Mouse (Mus musculus) left cerebral cortex, postnatal 4 days (tissue): ENCODE data around the gene Rims4. TPM values are rescaled to one million over a fixed set of nuclear protein-coding genes. Genes with fewer than 3 reads are reported as not detected.
A peak's percentile ranks its signal among the peaks of the same experiment; 100 is the strongest.

ENCODE experiments used
- DNase-seq: peaks from one replicate; pipeline ENCODE4 v3.0.0-alpha.2; 2022
- intact Hi-C: fragments of 180-260 bp; cut with DNase I; formaldehyde crosslinking; loops from one replicate; pipeline ENCODE4 v1.15.1; 2025
- total RNA-seq, 2 experiments: library from RNA; stranded (reverse); gene quantifications; 2 replicates each; pipeline ENCODE4 v1.2.3; 2021

Rims4 gene
- total RNA-seq, 2 experiments from 2014 or later = 69.5 to 72.9 TPM

DNA sequence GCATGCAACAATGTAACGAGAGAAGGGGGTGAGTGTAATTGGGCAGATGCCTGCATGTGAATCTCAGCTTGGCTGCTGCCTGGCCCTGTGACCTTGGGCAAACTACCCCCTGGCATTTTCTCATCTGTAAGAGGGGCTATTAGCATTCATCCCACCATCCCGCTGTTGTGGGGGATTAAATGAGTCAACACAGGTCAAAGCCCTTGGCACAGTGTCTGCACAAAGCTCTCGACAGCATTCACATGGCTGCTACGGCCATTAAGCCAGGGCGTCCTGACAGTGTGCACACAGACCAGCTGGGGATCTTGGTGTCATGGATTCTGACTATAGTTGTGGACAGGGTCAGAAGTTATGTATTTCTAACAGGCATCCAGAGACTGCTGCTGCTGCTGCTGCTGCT is 43.6 kb downstream of the Rims4 start:
- peak; percentile 41 for DNase-seq
- intact Hi-C loops = no loop called here

DNA sequence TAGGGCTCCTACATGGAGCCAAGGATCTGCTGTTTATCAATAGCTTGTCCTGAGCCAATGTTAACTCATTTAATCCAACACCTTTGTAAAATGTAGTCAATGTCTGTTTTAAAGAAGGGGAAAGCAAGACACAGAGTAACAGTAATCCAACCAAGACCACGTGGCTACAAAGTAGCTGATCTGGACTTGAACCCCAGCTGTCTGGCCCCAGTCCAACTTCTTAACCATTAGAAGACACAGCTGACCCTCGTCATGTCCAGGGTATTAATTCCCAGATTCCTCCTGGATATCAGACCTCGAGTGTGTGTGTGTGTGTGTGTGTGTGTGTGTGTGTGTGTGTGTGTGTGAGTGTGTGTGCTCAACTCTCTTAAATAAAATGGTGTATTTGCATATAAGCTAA is 46.6 kb downstream of the Rims4 start:
- intact Hi-C loops = no loop called here
- no peak for DNase-seq

DNA sequence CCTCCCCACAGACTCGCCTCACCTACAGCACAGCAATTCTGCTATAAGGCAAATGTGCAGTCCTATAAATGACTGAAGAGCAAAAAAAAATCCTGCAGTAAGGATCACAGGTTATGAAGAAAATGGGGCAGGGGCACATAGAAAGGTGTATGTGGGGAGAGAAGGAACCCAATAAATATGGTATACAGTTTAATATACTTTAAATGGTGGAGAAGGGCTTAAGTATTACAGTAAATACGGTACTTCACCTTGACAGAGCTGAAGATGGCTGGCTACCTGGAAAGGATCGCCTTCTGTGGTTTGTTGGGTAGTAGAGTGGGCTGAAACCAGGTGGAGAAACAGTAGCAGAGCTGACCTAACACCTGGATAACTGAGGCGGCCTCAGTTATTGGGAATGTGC is 47.2 kb downstream of the Rims4 start:
- intact Hi-C loops = no loop called here
- DNase-seq = no peak

GRCm38 (mm10) chr2:163869783-163870182 is 48.7 kb downstream of the Rims4 start:
- peak; percentile 42 for DNase-seq
- intact Hi-C loops = no loop called here

DNA sequence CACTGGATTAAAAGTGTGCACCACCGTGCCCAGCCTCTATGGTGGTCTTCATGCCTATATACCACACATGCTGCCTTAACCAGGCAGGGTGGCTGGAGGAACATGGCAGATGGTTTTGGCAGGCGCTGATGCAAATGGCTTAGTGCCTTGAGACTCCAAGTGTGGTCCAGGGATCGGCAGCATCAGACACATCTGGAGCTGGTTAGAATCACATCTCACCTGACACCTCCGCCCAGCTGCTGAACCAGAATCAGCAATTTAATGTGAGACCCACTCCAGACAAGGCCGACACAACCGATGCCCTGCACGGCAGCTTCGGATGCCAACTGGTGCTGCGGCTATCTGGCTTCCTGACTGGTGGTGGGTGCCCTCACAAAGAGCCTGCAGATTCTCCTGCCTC is 52.4 kb downstream of the Rims4 start:
- intact Hi-C loops = no loop called here
- DNase-seq = no peak

GRCm38 (mm10) chr2:163865311-163865710 is 53.2 kb downstream of the Rims4 start:
- intact Hi-C loops = no loop called here
- DNase-seq = no peak

- DNase-seq = peak; percentile 55
- intact Hi-C loops = loop anchor here (5.0 kb wide), 2 partner anchors 94 to 109 kb away; no protein-coding TSS in a partner anchor
Measured at GRCm38 (mm10) chr2:163858254-163858947, 60.1 kb downstream of the Rims4 start.

DNA sequence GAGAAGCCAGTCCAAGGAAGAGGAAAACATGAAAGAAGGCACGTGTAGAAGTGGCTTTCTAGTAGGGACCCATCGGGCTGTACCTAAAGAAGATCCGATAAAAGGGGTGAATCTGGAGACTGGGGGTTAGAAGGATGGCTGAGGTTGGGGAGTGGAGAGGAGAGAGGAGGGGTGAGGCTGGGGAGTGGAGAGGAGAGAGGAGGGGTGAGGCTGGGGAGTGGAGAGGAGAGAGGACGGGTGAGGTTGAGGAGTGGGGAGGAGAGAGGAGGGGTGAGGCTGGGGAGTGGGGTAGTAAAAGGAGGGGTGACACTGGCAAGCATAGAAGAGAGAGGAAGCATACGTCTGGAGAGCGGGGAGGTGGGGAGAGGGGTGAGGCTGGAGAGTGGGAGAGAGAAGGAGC is 61.2 kb downstream of the Rims4 start:
- no peak for DNase-seq
- intact Hi-C loops = loop anchor here (5.0 kb wide), 2 partner anchors 95 to 110 kb away; no protein-coding TSS in a partner anchor

DNA sequence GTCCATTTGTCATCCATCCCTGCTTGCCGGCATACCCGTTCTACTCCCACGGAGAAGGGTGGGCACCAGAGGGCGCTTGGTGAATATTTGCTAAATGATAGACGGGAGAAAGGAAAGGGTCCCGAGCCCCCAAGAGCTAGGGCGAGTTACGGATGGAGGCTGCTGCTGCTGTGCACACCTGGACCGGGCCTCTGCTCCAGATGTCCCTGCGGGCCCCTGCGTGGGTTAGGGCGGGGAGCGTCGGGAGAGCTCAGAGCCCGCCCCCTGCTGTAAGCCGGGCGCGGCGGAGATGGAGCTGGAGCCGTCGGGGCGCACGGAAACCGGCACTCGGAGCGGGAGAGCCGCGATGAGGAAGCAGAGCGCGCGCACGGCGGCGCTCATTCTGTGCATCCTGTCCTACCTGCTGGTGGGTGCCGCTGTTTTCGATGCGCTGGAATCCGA is 65.0 kb downstream of the Rims4 start, which contains the start of gene Kcnk15:
Gene Kcnk15, plus strand, starts transcription at position 191 of the 441 bp plus-strand sequence.
- peak; percentile 66 for DNase-seq
- intact Hi-C loops = no loop called here

DNA sequence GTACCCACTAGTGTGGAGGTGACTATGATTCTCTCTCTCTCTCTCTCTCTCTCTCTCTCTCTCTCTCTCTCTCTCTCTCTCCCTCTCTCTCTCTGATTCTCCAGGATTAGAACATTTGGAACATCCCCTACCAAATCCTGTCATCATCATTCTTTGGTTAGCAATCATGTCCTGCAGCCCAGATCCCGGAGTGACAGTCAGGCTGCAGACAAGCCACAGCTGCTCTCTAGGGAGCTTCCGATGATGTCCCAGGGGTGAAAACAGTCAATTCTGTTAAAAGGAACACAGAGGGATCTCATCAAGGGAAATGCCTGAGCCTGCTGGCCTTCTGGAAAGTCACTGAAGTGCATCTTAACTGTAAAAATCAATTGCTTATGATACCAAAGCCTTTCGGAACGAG is 76.4 kb downstream of the Rims4 start:
- intact Hi-C loops = no loop called here
- DNase-seq = no peak

- peak; percentile 82 for DNase-seq
- intact Hi-C loops = loop anchor here (10.0 kb wide), 1 partner anchor 55 kb away; no protein-coding TSS in a partner anchor
Measured at GRCm38 (mm10) chr2:163839519-163839918, 79.0 kb downstream of the Rims4 start.

GRCm38 (mm10) chr2:163838043-163838442 is 80.4 kb downstream of the Rims4 start:
- peak; percentile 83 for DNase-seq
- intact Hi-C loops = loop anchor here (10.0 kb wide), 1 partner anchor 53 kb away; no protein-coding TSS in a partner anchor

GRCm38 (mm10) chr2:163831163-163831562 is 87.3 kb downstream of the Rims4 start:
- DNase-seq = no peak
- intact Hi-C loops = loop anchor here (10.0 kb wide), 1 partner anchor 46 kb away; no protein-coding TSS in a partner anchor

GRCm38 (mm10) chr2:163826494-163826893 is 92.0 kb downstream of the Rims4 start:
- no peak for DNase-seq
- intact Hi-C loops = no loop called here

DNA sequence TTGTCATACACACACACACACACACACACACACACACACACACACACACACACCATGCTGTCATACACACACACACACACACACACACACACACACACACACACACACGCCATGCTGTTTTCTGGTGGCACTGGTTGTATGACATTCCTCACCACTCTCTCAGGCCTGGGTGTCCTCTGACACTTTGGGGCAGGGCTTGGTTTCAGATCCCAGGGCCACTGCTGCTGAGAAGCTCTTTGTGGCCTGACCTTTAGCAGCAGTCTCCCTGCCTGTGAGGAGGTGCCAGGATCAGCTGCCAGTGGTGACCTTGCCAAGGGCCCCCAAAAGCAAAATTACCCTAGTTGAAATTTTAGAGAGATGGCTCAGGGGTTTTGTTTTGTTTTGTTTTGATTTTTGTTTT is 92.6 kb downstream of the Rims4 start:
- DNase-seq = no peak
- intact Hi-C loops = no loop called here

GRCm38 (mm10) chr2:163823771-163824170 is 94.7 kb downstream of the Rims4 start:
- intact Hi-C loops = no loop called here
- peak; percentile 26 for DNase-seq

- intact Hi-C loops = no loop called here
- DNase-seq = peak; percentile 52
Measured at GRCm38 (mm10) chr2:163823248-163823647, 95.2 kb downstream of the Rims4 start.

DNA sequence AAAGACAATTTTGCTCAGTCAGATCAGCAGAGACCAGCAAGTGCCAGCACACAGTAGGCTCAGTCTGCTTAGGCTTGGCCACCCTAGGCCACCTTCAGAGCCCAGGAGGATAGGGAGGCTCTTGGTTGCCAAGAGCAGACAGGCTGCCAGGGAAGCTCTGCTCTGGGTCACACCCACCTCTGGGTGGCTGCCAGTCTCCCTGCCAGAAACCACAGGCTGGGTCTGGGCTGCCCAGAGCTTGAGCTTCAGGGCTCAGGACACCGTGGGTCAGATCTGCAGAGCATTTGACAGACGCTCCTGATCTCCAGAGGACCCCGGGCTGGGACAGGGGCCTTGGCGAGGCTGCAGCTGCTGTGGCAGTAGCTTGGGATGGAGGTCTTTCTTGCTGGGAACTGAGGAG is 97.9 kb downstream of the Rims4 start, which contains the start of gene Ccn5:
Gene Ccn5, plus strand, starts transcription at position 255 of the 400 bp plus-strand sequence.
- intact Hi-C loops = no loop called here
- DNase-seq = peak; percentile 95

DNA sequence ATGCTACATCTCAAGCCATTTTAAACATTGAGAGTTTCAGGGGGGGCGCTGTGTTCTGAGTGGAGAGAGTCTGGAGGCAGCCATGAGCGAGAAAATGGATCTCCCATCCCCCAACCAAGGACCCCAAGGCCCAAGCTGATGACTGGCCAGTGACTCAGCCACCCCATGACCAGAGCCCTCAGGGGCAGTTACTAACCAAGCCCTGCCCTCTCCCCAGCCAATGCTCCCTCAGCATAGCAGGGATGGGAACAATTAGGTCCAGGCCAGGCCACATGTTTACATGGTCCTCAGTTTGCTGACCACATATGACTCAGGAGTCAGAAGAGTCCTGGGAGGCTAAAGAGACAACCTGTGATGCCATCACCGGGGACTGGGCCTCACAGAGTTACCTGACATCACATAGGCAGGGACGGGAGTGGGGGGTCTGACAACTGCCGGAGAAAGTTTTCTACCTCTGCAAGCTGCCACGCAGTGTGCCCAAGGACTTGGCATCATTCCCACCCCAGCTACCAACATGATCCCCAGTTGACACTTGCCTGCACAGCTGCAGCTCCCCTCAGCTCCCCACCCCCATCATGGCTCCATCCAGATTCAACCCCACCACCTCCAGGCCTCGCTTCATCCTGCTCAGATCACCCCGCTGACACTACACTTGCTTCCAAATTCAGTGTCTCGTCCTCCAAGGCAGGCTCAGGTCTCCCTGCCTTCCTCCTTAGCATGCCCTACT is 103.6 kb downstream of the Rims4 start:
- no peak for DNase-seq
- intact Hi-C loops = no loop called here

DNA sequence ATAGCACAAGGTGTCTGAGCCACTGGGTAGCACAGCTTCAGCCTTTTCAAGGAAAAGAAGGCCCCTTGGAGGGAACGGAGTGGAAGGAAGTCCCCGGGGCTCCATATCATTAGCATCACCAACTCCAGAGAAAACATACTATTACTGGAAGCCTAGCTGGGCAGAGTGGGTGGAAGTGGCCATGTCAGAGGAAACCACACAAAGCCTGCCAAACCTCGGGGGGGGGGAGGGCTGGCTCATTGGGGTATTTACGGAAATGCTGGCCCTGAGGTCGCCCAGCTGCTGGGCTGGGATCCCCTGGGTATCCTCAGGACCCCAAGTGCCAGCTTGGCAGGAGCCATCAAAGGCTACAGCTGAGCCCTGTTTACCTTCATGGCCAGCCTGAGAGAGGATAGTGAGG is 105.4 kb downstream of the Rims4 start:
- no peak for DNase-seq
- intact Hi-C loops = no loop called here
